In genomic region chr17:6179389-6179788, GRCm38 (mm10) we compare ENCODE assay signal across 19 mouse cellular contexts.
DNase-seq lines count a peak whose midpoint lies in the region; ATAC-seq and TF ChIP-seq lines count a peak whose summit lies in the region.
"Had no signal": no experiment of that assay in that cellular context is flagged by ENCODE, and none has a peak within 500 bp of the region (broad histone marks: within the 10 kb centered on the region; RNA-seq: fewer than 3 reads in every experiment).

No protein-coding gene starts in this region.

- ATAC-seq in forebrain, embryonic 16.5 days: no peak
- no peak for ATAC-seq in forebrain, embryonic 14.5 days
- ATAC-seq in midbrain, embryonic 11.5 days (ENCODE audit: low FRiP score): no peak
- ATAC-seq in midbrain, embryonic 15.5 days (replicated peaks): no peak
- ATAC-seq in intestine, embryonic 15.5 days: peak; percentile 59; the same call in 1 of the 2 replicates
- ATAC-seq in megakaryocyte progenitor cell, adult 5-6 weeks (replicated peaks; ENCODE audit: poor library complexity): no peak

- no peak overlapping the region for H3K4me3 ChIP-seq in forebrain, embryonic 16.5 days (replicated peaks; ENCODE audit: low read length)
- H3K4me3 ChIP-seq in forebrain, embryonic 14.5 days (ENCODE audit: low read depth, low read length): no peak overlapping the region
- H3K4me3 ChIP-seq in midbrain, embryonic 11.5 days (ENCODE audit: low read depth, low read length): no peak overlapping the region
- H3K4me3 ChIP-seq in midbrain, embryonic 15.5 days: no peak overlapping the region
- no peak overlapping the region for H3K4me3 ChIP-seq in intestine, embryonic 15.5 days (replicated peaks)
- no peak overlapping the region for H3K4me3 ChIP-seq in small intestine, adult 2 months (ENCODE audit: low read depth, low read length)
- H3K4me3 ChIP-seq: heart, embryonic 13.5 days; limb, embryonic 10.5 days had no signal

- H3K9ac ChIP-seq in forebrain, embryonic 16.5 days (replicated peaks; ENCODE audit: low read depth, low read length): no peak overlapping the region
- no peak overlapping the region for H3K9ac ChIP-seq in forebrain, embryonic 14.5 days (ENCODE audit: low read length)
- H3K9ac ChIP-seq in midbrain, embryonic 11.5 days (ENCODE audit: low read length): no peak overlapping the region
- H3K9ac ChIP-seq in midbrain, embryonic 15.5 days: no peak overlapping the region
- no peak overlapping the region for H3K9ac ChIP-seq in intestine, embryonic 15.5 days
- H3K9ac ChIP-seq: heart, embryonic 13.5 days had no signal

- peak overlapping the region; percentile 12; the same call in 1 of the 2 replicates for H3K27ac ChIP-seq in forebrain, embryonic 16.5 days (ENCODE audit: low read length)
- H3K27ac ChIP-seq in forebrain, embryonic 14.5 days (ENCODE audit: low read depth, low read length): no peak overlapping the region
- H3K27ac ChIP-seq in midbrain, embryonic 11.5 days (ENCODE audit: low read depth, low read length): no peak overlapping the region
- H3K27ac ChIP-seq in midbrain, embryonic 15.5 days: no peak overlapping the region
- H3K27ac ChIP-seq in intestine, embryonic 15.5 days: 0 out of 2 replicates have a peak overlapping the region, but pooled peaks have one; percentile 22
- H3K27ac ChIP-seq in small intestine, adult 2 months (ENCODE audit: insufficient read depth, low read depth, low read length): peak overlapping the region; percentile 49
- H3K27ac ChIP-seq: heart, embryonic 13.5 days; kidney, postnatal 0 days; limb, embryonic 10.5 days had no signal

- H3K27me3 ChIP-seq in forebrain, embryonic 16.5 days (replicated peaks; ENCODE audit: control insufficient read depth, insufficient read depth, low read length): no peaks in the 10 kb centered on the region
- H3K27me3 ChIP-seq in forebrain, embryonic 14.5 days (replicated peaks; ENCODE audit: control insufficient read depth, insufficient read depth, low read length): no peaks in the 10 kb centered on the region
- H3K27me3 ChIP-seq in midbrain, embryonic 11.5 days (ENCODE audit: control insufficient read depth, insufficient read depth, low read length): no peaks in the 10 kb centered on the region
- H3K27me3 ChIP-seq in midbrain, embryonic 15.5 days (replicated peaks): no peaks in the 10 kb centered on the region
- no peaks in the 10 kb centered on the region for H3K27me3 ChIP-seq in intestine, embryonic 15.5 days (replicated peaks)
- H3K27me3 ChIP-seq in small intestine, adult 2 months (ENCODE audit: control insufficient read depth, insufficient read depth, low read length): no peaks in the 10 kb centered on the region
- H3K27me3 ChIP-seq: CH12.LX; heart, embryonic 13.5 days had no signal

- TF ChIP-seq POLR2A in small intestine, adult 2 months (IDR thresholded peaks at IDR 0.05; ENCODE audit: low read depth, low read length): no peak

- H3K4me1 ChIP-seq in forebrain, embryonic 16.5 days (replicated peaks; ENCODE audit: control insufficient read depth, insufficient read depth, low read length): peaks cover 6% of the 10 kb centered on the region
- H3K4me1 ChIP-seq in forebrain, embryonic 14.5 days (ENCODE audit: control insufficient read depth, insufficient read depth, low read length): no peaks in the 10 kb centered on the region
- no peaks in the 10 kb centered on the region for H3K4me1 ChIP-seq in midbrain, embryonic 11.5 days (ENCODE audit: control insufficient read depth, insufficient read depth, low read length)
- peaks cover 5% of the 10 kb centered on the region; the same call in 1 of the 2 replicates for H3K4me1 ChIP-seq in midbrain, embryonic 15.5 days
- H3K4me1 ChIP-seq in intestine, embryonic 15.5 days (replicated peaks): peaks cover 3% of the 10 kb centered on the region; the same call in 1 of the 2 replicates
- H3K4me1 ChIP-seq in small intestine, adult 2 months (ENCODE audit: control insufficient read depth, insufficient read depth, insufficient read length, low read length): peaks cover 11% of the 10 kb centered on the region

- peaks cover 8% of the 10 kb centered on the region for H3K36me3 ChIP-seq in forebrain, embryonic 16.5 days (ENCODE audit: control insufficient read depth, insufficient read depth)
- H3K36me3 ChIP-seq in forebrain, embryonic 14.5 days (ENCODE audit: control insufficient read depth, insufficient read depth, low read length): peaks cover 36% of the 10 kb centered on the region
- H3K36me3 ChIP-seq in midbrain, embryonic 11.5 days (ENCODE audit: control insufficient read depth, insufficient read depth, low read length): no peaks in the 10 kb centered on the region; the same call in 1 of the 2 replicates
- H3K36me3 ChIP-seq in midbrain, embryonic 15.5 days (replicated peaks): peaks cover 2% of the 10 kb centered on the region; the same call in 1 of the 2 replicates
- H3K36me3 ChIP-seq in intestine, embryonic 15.5 days: no peaks in the 10 kb centered on the region
- H3K36me3 ChIP-seq in small intestine, adult 2 months (ENCODE audit: control insufficient read depth, insufficient read depth, low read length): no peaks in the 10 kb centered on the region

- 47% methylated on average over 4 of the region's 4 CpGs for WGBS in forebrain, embryonic 16.5 days
- 40% methylated on average over 4 of the region's 4 CpGs for WGBS in forebrain, embryonic 14.5 days
- WGBS in midbrain, embryonic 11.5 days: 60% methylated on average over 4 of the region's 4 CpGs
- WGBS in midbrain, embryonic 15.5 days: 46% methylated on average over 4 of the region's 4 CpGs
- WGBS in intestine, embryonic 15.5 days: 65% methylated on average over 4 of the region's 4 CpGs
- WGBS in small intestine, adult 2 months: 42% methylated on average over 4 of the region's 4 CpGs

- peaks cover 2% of the 10 kb centered on the region; the same call in 1 of the 2 replicates for H3K9me3 ChIP-seq in forebrain, embryonic 16.5 days (ENCODE audit: control insufficient read depth, low read length)
- H3K9me3 ChIP-seq in forebrain, embryonic 14.5 days (replicated peaks; ENCODE audit: control insufficient read depth, low read length): no peaks in the 10 kb centered on the region
- no peaks in the 10 kb centered on the region for H3K9me3 ChIP-seq in midbrain, embryonic 11.5 days (ENCODE audit: control insufficient read depth, low read length)
- H3K9me3 ChIP-seq in midbrain, embryonic 15.5 days: no peaks in the 10 kb centered on the region
- no peaks in the 10 kb centered on the region for H3K9me3 ChIP-seq in intestine, embryonic 15.5 days
- H3K9me3 ChIP-seq: limb, embryonic 10.5 days had no signal

- no peak for DNase-seq in forebrain, embryonic 14.5 days (ENCODE audit: low spot score)
- peak; percentile 41 for DNase-seq in midbrain, embryonic 11.5 days (ENCODE audit: low spot score, missing footprints)
- DNase-seq in right cerebral cortex, postnatal 25 days: no peak
- DNase-seq: adrenal gland, postnatal 36 days; cerebellum, adult 18-20 months; cerebellum, postnatal 25 days; kidney, adult 11 months; lung, adult 18-20 months; midbrain, embryonic 14.5 days; right cerebral cortex, postnatal 14 days had no signal

- TF ChIP-seq CTCF in small intestine, adult 2 months (IDR thresholded peaks at IDR 0.05; ENCODE audit: extremely low read depth, insufficient read length, insufficient replicate concordance, low read depth, low read length): no peak

- no peak overlapping the region for H3K4me2 ChIP-seq in forebrain, embryonic 16.5 days (ENCODE audit: low read length)
- H3K4me2 ChIP-seq in forebrain, embryonic 14.5 days (ENCODE audit: low read length): no peak overlapping the region
- H3K4me2 ChIP-seq in midbrain, embryonic 11.5 days: no peak overlapping the region
- H3K4me2 ChIP-seq in midbrain, embryonic 15.5 days: no peak overlapping the region
- H3K4me2 ChIP-seq in intestine, embryonic 15.5 days (replicated peaks): no peak overlapping the region
- H3K4me2 ChIP-seq: heart, embryonic 13.5 days had no signal

Comparison
In these comparisons a context has a peak if more than half of its experiments do, and no peak if none do; other contexts are left out.
1. H3K27ac ChIP-seq: peak in forebrain, embryonic 16.5 days (single experiment), intestine, embryonic 15.5 days (single experiment) and small intestine, adult 2 months (single experiment); none in forebrain, embryonic 14.5 days (single experiment), midbrain, embryonic 11.5 days (single experiment) and midbrain, embryonic 15.5 days (single experiment).